Mouse (Mus musculus) hindbrain, embryonic 14.5 days (tissue): ENCODE data around the gene Tesk2. TPM values are rescaled to one million over a fixed set of nuclear protein-coding genes. Genes with fewer than 3 reads are reported as not detected.

Source experiments
- ATAC-seq: fragments of 200-750 bp; cut with Nextera tagmentation; 2 replicates; pipeline ENCODE4 v1.8.0; 2017; ENCODE audit warnings: moderate number of reproducible peaks, mild to moderate bottlenecking, moderate TSS enrichment, moderate library complexity; ENCODE audit not compliant: low FRiP score
- DNase-seq: peaks from one replicate; pipeline ENCODE4 v3.0.0-alpha.2; 2015; ENCODE audit warnings: low spot score
- H3K27ac ChIP-seq: fragments of 300-500 bp; sonication (generic); 2 replicates; pipeline ENCODE4 v1.5.1; 2014; ENCODE audit warnings: mild to moderate bottlenecking, moderate library complexity
- H3K27me3 ChIP-seq: fragments of 300-500 bp; sonication (generic); 2 replicates; pipeline ENCODE4 v1.6.1; 2014; ENCODE audit warnings: mild to moderate bottlenecking, low read length, mixed read lengths; ENCODE audit not compliant: control insufficient read depth, insufficient read depth
- H3K36me3 ChIP-seq: fragments of 300-500 bp; sonication (generic); replicated peaks from 2 replicates; pipeline ENCODE4 v1.6.1; 2014; ENCODE audit not compliant: control insufficient read depth, insufficient read depth
- H3K4me1 ChIP-seq: fragments of 300-500 bp; sonication (generic); replicated peaks from 2 replicates; pipeline ENCODE4 v1.6.1; 2014; ENCODE audit warnings: antibody characterized with exemption, low read length, mixed read lengths; ENCODE audit not compliant: control insufficient read depth, insufficient read depth
- H3K4me2 ChIP-seq: fragments of 300-500 bp; sonication (generic); replicated peaks from 2 replicates; pipeline ENCODE4 v1.6.1; 2014; ENCODE audit warnings: mild to moderate bottlenecking, moderate library complexity
- H3K4me3 ChIP-seq: fragments of 300-500 bp; sonication (generic); replicated peaks from 2 replicates; pipeline ENCODE4 v1.5.1; 2014; ENCODE audit warnings: mild to moderate bottlenecking, low read length
- H3K9ac ChIP-seq: fragments of 300-500 bp; sonication (generic); 2 replicates; pipeline ENCODE4 v1.6.1; 2014
- H3K9me3 ChIP-seq: fragments of 300-500 bp; sonication (generic); 2 replicates; pipeline ENCODE4 v1.6.1; 2016; ENCODE audit warnings: low read length; ENCODE audit not compliant: control insufficient read depth
- WGBS: fragments of 180-500 bp; shearing (Covaris S2); extraction: QIAGEN DNeasy Blood & Tissue Kit; methylation state at CpG from one replicate; pipeline ENCODE4 v1.1.7; 2014; 5-methylcytosine and 5-hydroxymethylcytosine counted together
- polyA plus RNA-seq: library from polyadenylated mRNA; unstranded; fragments of >200 nt; fragmentation: Nextera tagmentation; extraction: Ambion mirVana; gene quantifications from 2 replicates; pipeline ENCODE4 v1.2.1, GENCODE M21; 2014

The Tesk2 gene
- polyA plus RNA-seq, 1 experiment from 2014 or later = 3.0 TPM

DNA sequence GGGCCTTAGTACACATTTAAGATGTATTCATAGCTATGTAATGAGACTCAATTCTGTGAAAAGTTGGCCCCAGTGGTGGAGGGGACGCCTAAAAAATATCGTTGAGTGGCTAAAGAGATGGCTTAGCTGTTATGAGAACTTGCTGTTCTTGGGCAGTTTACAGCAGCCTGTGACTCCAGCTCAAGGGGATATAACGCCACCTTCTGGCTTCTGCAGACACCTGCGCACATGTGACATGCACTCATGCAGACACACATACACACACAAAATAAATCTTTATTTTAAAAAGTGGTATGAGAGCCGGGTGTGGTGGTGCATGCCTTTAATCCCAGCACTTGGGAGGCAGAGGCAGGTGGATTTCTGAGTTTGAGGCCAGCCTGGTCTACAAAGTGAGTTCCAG lies 55.6 kb downstream of the Tesk2 start:
- no peak overlapping the region for H3K9ac ChIP-seq
- no peaks in the 10 kb centered on the region for H3K4me1 ChIP-seq
- ATAC-seq (no peak), DNase-seq (no peak)
- 97% methylated on average over 5 of the region's 5 CpGs for WGBS
- H3K4me2 ChIP-seq = no peak overlapping the region
- H3K27me3 ChIP-seq = no peaks in the 10 kb centered on the region
- H3K27ac ChIP-seq = no peak overlapping the region
- no peaks in the 10 kb centered on the region for H3K36me3 ChIP-seq
- H3K9me3 ChIP-seq = no peaks in the 10 kb centered on the region
- no peak overlapping the region for H3K4me3 ChIP-seq

DNA sequence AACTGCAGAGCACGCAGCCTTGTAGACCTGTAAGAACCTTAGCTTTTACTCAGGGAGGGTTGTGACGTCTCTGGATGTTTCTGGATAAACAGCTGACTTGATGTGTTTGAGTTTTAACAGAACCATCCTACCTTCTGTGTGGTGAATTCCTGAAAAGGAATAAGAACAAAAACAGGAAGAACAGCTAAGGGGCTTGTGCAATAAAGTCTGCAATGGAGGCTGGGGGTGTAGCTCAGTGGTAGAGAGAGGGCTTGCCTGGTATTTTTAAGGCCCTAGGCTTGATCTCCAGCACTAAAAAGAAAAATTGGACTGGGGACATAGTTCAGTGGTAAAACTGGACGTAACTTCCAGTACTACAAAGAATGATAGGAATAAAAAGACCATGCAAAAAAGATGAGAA lies 56.3 kb downstream of the Tesk2 start:
- Histone ChIP-seq H3K9ac (no peak overlapping the region), H3K4me2 (no peak overlapping the region), H3K9me3 (no peaks in the 10 kb centered on the region), H3K4me3 (no peak overlapping the region), H3K4me1 (no peaks in the 10 kb centered on the region), H3K27me3 (no peaks in the 10 kb centered on the region), H3K36me3 (no peaks in the 10 kb centered on the region), H3K27ac (no peak overlapping the region)
- no peak for DNase-seq
- 91% methylated on average over 3 of the region's 3 CpGs for WGBS
- no peak for ATAC-seq

DNA sequence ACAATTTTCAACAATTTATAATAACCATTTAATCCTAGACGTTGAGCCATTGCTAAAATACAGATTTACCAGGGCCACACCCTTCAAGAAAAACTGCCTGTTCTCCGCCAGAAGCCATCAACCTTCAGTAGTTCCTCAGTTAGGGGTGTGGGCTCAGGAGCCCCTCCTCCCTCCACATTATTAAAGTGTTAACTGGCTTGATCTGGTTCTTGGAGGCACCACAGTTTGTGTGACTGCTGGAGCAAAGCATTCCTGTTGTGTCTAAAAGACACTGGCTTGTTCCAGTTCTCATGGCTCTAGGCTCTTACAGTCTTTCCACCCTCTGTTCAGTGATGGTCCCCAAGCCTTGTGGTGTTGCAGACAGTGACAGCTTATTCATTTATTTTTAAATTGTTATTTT lies 59.8 kb downstream of the Tesk2 start:
- Histone ChIP-seq H3K4me1 (no peaks in the 10 kb centered on the region), H3K9ac (no peak overlapping the region), H3K4me3 (no peak overlapping the region), H3K27me3 (no peaks in the 10 kb centered on the region), H3K4me2 (no peak overlapping the region), H3K27ac (no peak overlapping the region), H3K9me3 (no peaks in the 10 kb centered on the region), H3K36me3 (no peaks in the 10 kb centered on the region)
- 85% methylated on average over 2 of the region's 2 CpGs for WGBS
- ATAC-seq (no peak), DNase-seq (no peak)

DNA sequence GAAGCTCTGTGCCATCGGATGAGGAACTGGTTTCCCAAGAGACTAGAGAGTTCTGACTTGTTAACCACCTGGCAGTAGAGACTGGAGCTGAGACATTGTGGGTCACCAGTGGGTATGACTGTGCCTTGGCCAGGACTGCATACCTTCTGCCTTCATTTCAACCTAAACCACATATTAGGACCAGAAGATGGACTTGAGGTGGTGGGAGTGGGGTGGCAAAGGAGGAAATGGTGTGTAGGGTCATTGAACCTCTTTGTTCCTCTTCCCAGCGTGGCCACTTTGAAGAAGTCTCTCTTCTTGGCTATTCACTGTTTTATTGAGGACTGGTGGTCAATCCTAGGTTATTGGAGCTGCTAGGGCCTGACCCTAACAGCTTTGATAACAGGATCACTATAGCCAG lies 60.6 kb downstream of the Tesk2 start:
- ATAC-seq = no peak
- H3K27ac ChIP-seq = no peak overlapping the region
- 33% methylated on average over 2 of the region's 2 CpGs for WGBS

DNA sequence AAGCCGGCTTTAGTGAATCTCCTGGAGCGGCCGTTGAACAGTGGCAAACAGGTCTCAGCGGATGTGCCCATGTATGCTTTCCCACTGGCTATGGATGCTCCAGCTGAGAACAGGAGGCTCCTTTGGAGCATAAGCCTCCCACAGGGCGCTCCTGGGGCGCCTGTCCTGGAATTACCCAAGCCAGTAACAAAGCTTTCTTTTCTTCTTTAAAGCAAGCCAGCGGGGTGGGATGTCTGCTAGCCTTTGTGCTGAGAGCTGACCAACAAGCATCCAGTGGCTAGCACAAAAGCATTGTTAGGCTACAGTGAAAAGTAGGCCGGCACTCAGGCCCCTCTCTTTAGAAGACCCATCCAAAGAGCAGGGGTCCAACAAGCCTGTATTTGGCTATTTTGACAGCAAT lies 61.4 kb downstream of the Tesk2 start:
- DNase-seq = no peak
- H3K9ac ChIP-seq = no peak overlapping the region
- H3K4me3 ChIP-seq = no peak overlapping the region

More for the DNA sequence above, 60.6 kb downstream of the Tesk2 start:
- Histone ChIP-seq H3K9ac (no peak overlapping the region), H3K27me3 (no peaks in the 10 kb centered on the region), H3K9me3 (no peaks in the 10 kb centered on the region), H3K4me3 (no peak overlapping the region), H3K4me1 (no peaks in the 10 kb centered on the region), H3K36me3 (no peaks in the 10 kb centered on the region), H3K4me2 (no peak overlapping the region)
- DNase-seq = no peak

DNA sequence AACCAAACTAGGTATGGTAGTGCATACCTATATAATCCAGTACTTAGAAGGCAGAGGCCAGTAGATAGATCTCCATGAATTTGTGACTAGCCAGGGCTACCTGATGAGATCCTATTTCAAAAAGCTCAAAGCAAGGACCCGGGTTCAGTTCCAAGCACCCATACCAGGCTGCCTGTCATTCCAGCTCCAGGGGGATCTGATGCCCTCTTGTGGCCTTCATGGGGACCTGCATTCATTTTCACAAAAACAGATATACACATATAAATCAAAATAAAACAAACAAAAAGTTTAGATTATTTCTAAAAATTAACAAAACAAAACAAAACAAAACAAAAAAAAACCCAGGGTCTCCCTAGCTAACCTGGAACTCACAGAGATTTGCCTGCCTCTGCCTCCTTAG lies 65.8 kb downstream of the Tesk2 start:
- Histone ChIP-seq H3K9ac (no peak overlapping the region), H3K36me3 (no peaks in the 10 kb centered on the region), H3K27me3 (no peaks in the 10 kb centered on the region), H3K9me3 (no peaks in the 10 kb centered on the region), H3K4me3 (no peak overlapping the region), H3K4me2 (no peak overlapping the region), H3K4me1 (no peaks in the 10 kb centered on the region), H3K27ac (no peak overlapping the region)
- DNase-seq (no peak), ATAC-seq (no peak)
- WGBS = 100% methylated on average over 1 of the region's 1 CpGs

More for the DNA sequence above, 61.4 kb downstream of the Tesk2 start:
- Histone ChIP-seq H3K27me3 (no peaks in the 10 kb centered on the region), H3K27ac (no peak overlapping the region), H3K4me2 (no peak overlapping the region), H3K4me1 (no peaks in the 10 kb centered on the region), H3K9me3 (no peaks in the 10 kb centered on the region), H3K36me3 (no peaks in the 10 kb centered on the region)
- 4% methylated on average over 8 of the region's 8 CpGs for WGBS
- ATAC-seq = no peak

DNA sequence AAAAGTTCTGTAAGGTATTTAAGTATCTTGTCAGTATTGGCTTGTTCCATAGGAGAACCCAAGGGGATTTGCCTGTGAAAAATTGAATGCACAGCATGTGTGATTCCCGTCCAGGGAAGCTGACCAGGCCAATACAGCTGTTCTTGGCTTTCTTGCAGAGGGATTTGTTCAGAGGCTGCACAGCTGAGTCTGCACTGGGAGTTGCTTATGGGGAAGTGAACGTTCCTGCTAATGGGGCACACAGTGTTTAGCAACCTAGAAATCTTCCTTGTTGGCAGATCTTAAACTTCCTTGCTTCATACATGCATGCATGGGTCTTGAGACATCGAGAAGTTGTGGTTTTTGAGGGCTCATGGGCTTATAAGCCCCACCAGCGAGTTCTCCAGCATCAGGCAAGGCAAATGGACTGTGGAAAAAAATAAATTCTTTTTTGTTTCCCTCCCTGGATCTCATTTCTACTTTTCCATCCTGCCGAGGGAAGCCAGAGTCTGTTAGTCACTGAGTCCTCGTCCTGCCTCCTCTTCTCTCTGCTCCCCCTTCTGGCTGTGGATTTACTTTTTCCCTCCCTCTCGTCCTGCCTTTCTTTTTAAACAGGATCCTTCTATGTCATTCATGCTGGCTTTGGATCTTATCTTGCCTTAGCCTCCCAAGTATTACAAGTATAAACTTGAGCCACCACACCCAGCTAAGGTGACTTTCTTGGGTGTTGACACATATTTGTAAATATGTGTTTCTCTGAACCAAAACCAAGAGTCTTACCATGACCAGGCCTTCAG lies 67.4 kb downstream of the Tesk2 start:
- DNase-seq (no peak), ATAC-seq (no peak)
- no peak overlapping the region for H3K4me2 ChIP-seq
- H3K4me1 ChIP-seq = no peaks in the 10 kb centered on the region
- no peak overlapping the region for H3K4me3 ChIP-seq
- H3K9ac ChIP-seq = no peak overlapping the region
- 38% methylated on average over 7 of the region's 7 CpGs for whole genome bisulfite sequencing
- no peaks in the 10 kb centered on the region for H3K36me3 ChIP-seq
- no peaks in the 10 kb centered on the region for H3K9me3 ChIP-seq
- no peak overlapping the region for H3K27ac ChIP-seq
- no peaks in the 10 kb centered on the region for H3K27me3 ChIP-seq

DNA sequence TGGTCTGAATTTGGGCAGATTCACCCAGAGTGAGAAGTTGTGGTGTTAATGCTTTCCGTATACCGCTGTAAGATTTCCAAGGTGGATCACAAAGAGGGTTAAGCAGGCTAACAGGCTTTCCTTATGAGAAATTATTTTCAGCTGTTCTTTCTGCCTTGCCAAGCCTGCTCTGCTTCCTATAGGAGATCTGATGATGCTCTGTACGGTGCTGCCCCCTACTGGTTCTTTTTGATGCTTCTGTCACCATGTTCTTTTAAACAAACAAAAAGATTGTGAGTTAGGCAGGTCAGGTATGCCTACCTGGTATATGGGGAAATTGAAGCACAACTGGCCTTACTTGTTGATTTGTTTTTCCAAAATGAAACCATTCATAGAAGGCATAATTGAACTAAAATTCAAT lies 68.2 kb downstream of the Tesk2 start:
- WGBS = 15% methylated on average over 3 of the region's 3 CpGs
- H3K4me1 ChIP-seq = no peaks in the 10 kb centered on the region
- H3K9me3 ChIP-seq = no peaks in the 10 kb centered on the region
- H3K27ac ChIP-seq = no peak overlapping the region
- H3K36me3 ChIP-seq = no peaks in the 10 kb centered on the region
- no peaks in the 10 kb centered on the region for H3K27me3 ChIP-seq
- peak; percentile 48; the same call in 1 of the 2 replicates for ATAC-seq
- no peak overlapping the region for H3K9ac ChIP-seq
- peak; percentile 94 for DNase-seq
- no peak overlapping the region for H3K4me2 ChIP-seq
- no peak overlapping the region for H3K4me3 ChIP-seq

DNA sequence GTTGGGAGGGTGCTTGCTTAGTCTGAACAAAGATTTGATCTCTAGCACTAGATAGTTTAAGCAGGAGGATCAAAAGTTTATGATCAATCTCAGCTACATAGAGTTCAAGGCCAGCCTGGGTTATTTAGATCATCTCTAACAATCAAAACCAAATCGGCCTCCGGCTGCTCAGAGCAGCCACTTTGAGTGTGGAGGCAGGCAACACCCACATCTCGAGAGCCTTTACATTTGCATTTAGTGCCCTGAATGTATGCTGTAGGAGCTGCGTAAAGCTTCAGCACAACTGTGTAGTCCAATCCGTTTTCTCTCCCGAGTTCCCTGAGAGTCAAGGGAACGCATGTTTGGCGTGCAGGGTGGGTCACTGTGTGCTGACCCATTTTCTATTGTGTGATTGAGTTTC lies 71.7 kb downstream of the Tesk2 start:
- Histone ChIP-seq H3K4me1 (no peaks in the 10 kb centered on the region), H3K36me3 (no peaks in the 10 kb centered on the region), H3K4me2 (no peak overlapping the region), H3K9ac (no peak overlapping the region), H3K4me3 (no peak overlapping the region), H3K9me3 (no peaks in the 10 kb centered on the region), H3K27me3 (no peaks in the 10 kb centered on the region), H3K27ac (no peak overlapping the region)
- DNase-seq = no peak
- no peak for ATAC-seq
- 90% methylated on average over 8 of the region's 8 CpGs for WGBS

DNA sequence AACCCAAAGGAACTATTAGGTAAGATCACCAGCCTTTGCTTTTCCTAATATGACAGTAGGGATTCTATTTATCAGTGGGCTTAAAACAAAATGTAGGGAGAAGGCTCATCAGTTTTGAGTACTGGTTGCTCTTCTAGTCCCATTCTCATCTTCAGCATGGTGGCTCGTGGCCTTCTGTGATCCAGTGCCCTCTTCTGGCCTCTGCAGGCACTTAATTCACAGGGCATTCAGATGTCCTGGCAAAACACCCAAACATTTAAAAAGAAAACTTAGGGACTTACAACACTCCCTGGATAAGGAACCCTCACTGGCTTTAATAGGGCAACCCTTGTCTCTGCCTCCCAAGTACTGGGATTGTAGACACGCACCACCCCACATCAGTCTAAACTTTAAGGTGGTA lies 73.5 kb downstream of the Tesk2 start:
- H3K27me3 ChIP-seq = no peaks in the 10 kb centered on the region
- ATAC-seq = no peak
- H3K4me3 ChIP-seq = no peak overlapping the region
- H3K9ac ChIP-seq = no peak overlapping the region
- 84% methylated on average over 2 of the region's 2 CpGs for WGBS
- no peak overlapping the region for H3K27ac ChIP-seq
- H3K4me1 ChIP-seq = no peaks in the 10 kb centered on the region
- H3K4me2 ChIP-seq = no peak overlapping the region
- DNase-seq = no peak
- no peaks in the 10 kb centered on the region for H3K9me3 ChIP-seq
- no peaks in the 10 kb centered on the region for H3K36me3 ChIP-seq
